Mouse (Mus musculus) thymus, adult 2 months (tissue): Measurements from ENCODE around the gene Ano1.

ENCODE experiments used
- CTCF ChIP-seq: fragments of 200-500 bp; IDR thresholded peaks from 2 replicates; pipeline ENCODE4 v1.5.1; 2012; ENCODE audit warnings: mild to moderate bottlenecking, control low read depth, low read length, moderate library complexity, borderline replicate concordance; ENCODE audit not compliant: control insufficient read depth, poor library complexity, insufficient read depth; ENCODE audit errors: extremely low read depth
- POLR2A ChIP-seq: fragments of 200-500 bp; IDR thresholded peaks from 2 replicates; pipeline ENCODE4 v1.6.1; 2012; ENCODE audit warnings: mild to moderate bottlenecking, low read length, control low read depth, moderate library complexity; ENCODE audit not compliant: control insufficient read depth, poor library complexity, insufficient read depth; ENCODE audit errors: extremely low read depth

DNA sequence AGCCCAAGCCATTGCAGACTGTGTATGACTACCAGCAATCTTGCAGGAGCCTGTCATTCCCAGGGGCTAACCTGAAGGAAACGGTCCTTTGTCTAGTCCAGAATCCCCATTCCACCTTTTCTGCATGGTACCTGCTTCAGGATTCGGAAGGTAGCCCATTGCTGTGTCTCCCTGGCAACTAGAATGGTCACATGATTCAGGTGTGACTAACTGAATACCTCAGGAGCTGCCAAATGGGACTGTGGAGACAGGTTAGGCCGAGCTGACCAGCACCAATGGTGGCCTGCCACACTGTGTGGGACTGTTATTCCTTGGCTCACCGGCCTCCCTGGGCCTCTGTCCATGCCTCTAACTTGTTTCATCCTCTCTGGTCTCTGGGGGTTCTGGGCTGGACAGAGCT, 5.3 kb downstream of the Ano1 start:
- TF ChIP-seq CTCF (no peak), POLR2A (no peak)
